8 mouse cellular contexts compared by ENCODE assay signal in the genomic region with DNA sequence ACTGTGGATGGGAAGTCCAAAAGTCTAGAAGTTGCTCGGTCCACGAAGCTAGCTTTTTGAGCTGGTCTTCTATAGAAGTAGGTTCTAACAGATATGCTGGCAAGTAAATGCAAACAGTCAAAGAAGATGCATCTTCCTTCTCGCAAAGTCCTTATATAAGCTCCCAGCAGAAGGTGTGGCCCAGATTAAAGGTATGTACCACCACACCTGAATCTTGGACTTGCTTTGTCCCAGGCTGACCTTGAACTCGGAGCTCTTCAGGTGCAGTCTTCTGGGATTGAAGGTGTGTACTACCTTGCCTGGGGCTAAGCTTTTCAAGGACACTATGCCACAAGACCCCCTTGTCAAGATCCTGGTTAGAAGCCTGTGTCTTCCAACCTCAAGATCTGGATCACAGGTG. TPM values are rescaled to one million over a fixed set of nuclear protein-coding genes. Genes with fewer than 3 reads are reported as not detected.
DNase-seq lines count a peak whose midpoint lies in the region; ATAC-seq and TF ChIP-seq lines count a peak whose summit lies in the region.

A gene (minus strand): TSS at position 101 of the 400 bp plus-strand sequence.

- H3K36me3 ChIP-seq in midbrain, embryonic 15.5 days (replicated peaks): no peaks in the 10 kb centered on the region

- no peak within 1 kb of the TSS for H3K4me2 ChIP-seq in midbrain, embryonic 15.5 days

- H3K9ac ChIP-seq in midbrain, embryonic 15.5 days: no peak within 1 kb of the TSS

- 89% methylated on average over 4 of the region's 4 CpGs for WGBS in midbrain, embryonic 15.5 days

- TF ChIP-seq POLR2A in brain, embryonic 14.5 days (IDR thresholded peaks at IDR 0.05; ENCODE audit: borderline replicate concordance, extremely low read depth, insufficient read depth, insufficient read length, poor library complexity, severe bottlenecking): no peak

- no peak within 1 kb of the TSS for H3K27ac ChIP-seq in midbrain, embryonic 15.5 days

- no peaks in the 10 kb centered on the region for H3K27me3 ChIP-seq in midbrain, embryonic 15.5 days (replicated peaks)

- 0 out of 2 replicates have a peak, but pooled peaks cover under 1% of the 10 kb centered on the region for H3K4me1 ChIP-seq in midbrain, embryonic 15.5 days

- no peak for DNase-seq in left cerebral cortex, adult 18-20 months (ENCODE audit: low spot score in 2 of 2)
- no peak for DNase-seq in left cerebral cortex, adult 11 months (ENCODE audit: low spot score)
- DNase-seq in brain, embryonic 14.5 days (ENCODE audit: low read depth): no peak
- DNase-seq in heart, adult 8-10 months (ENCODE audit: low spot score): no peak
- no peak for DNase-seq in layer of hippocampus, postnatal 25 days (ENCODE audit: extremely low spot score in 1 of 2, low spot score in 1 of 2)
- no peak for DNase-seq in adipocyte (ENCODE audit: low spot score)
- DNase-seq in right cerebral cortex, postnatal 4 days: no peak

- H3K4me3 ChIP-seq in midbrain, embryonic 15.5 days: no peak within 1 kb of the TSS

- H3K9me3 ChIP-seq in midbrain, embryonic 15.5 days: no peaks in the 10 kb centered on the region

- ATAC-seq in midbrain, embryonic 15.5 days (replicated peaks): no peak

- no peak for TF ChIP-seq CTCF in brain, embryonic 14.5 days (IDR thresholded peaks at IDR 0.05; ENCODE audit: borderline replicate concordance, extremely low read depth, insufficient read depth, insufficient read length)

RNA-seq across cellular contexts. Expression of the gene that starts here (rescaled TPM):
- total RNA-seq in left cerebral cortex, adult 18-20 months (2021): 10 to 100 TPM; 45.1 to 49.4 TPM
- polyA plus RNA-seq in brain, embryonic 14.5 days (2012; rRNA removed): 160 and 212 TPM in 2 replicates
- total RNA-seq in heart, adult 8-10 months (2022): 10 to 100 TPM; 52.4 to 55.1 (median 54.4) TPM
- 10 to 100 TPM; 48.7 to 49.1 TPM for total RNA-seq in layer of hippocampus, postnatal 25 days (2021)
- polyA plus RNA-seq in midbrain, embryonic 15.5 days (2015; fragmentation: Nextera tagmentation; extraction: Ambion mirVana): 79.2 and 81.6 TPM in 2 replicates
